Mouse (Mus musculus) central nervous system, embryonic 14 days (tissue): ENCODE data around the gene Gm3029. TPM values are rescaled to one million over a fixed set of nuclear protein-coding genes. Genes with fewer than 3 reads are reported as not detected.

Experiments
- polyA plus RNA-seq: library from polyadenylated mRNA; depleted of rRNA; stranded (reverse); fragments of >200 nt; gene quantifications from 2 replicates; pipeline ENCODE4 v1.2.3, GENCODE M21; 2012; rRNA removed

The Gm3029 gene
- not detected in 2 replicates for polyA plus RNA-seq

GRCm38 (mm10) chr14:3931456-3931855 is at the start of gene Gm3029:
Gm3029 (plus strand) TSS chr14:3931756.

GRCm38 (mm10) chr14:3883872-3884271 is 47.7 kb upstream of the Gm3029 start, which contains the start of gene Gm2916:
Gm2916 (plus strand) TSS chr14:3884172.

GRCm38 (mm10) chr14:3963247-3963646 is 31.7 kb downstream of the Gm3029 start, which contains the start of gene Gm3095:
Gm3095 (plus strand) TSS chr14:3963547.

Other genes starting within 250 kb of the Gm3029 start
- gene Gm3043, start 243.0 kb upstream of the Gm3029 start, polyA plus RNA-seq, result not detected in 2 replicates
- gene Gm3002, start 121.7 kb upstream of the Gm3029 start, polyA plus RNA-seq, result 5.3 and 6.8 TPM in 2 replicates
- not detected in 2 replicates for gene Gm3033, start 85.5 kb upstream of the Gm3029 start, polyA plus RNA-seq
- 0.06 TPM in 2 replicates for gene Gm2916, start 47.6 kb upstream of the Gm3029 start, polyA plus RNA-seq
- 0.63 and 0.86 TPM in 2 replicates for gene Gm3095, start 31.8 kb downstream of the Gm3029 start, polyA plus RNA-seq
- gene Gm3099, start 66.6 kb downstream of the Gm3029 start, polyA plus RNA-seq, result not detected in 2 replicates
- 3.6 and 3.9 TPM in 2 replicates for gene Gm5796, start 92.2 kb downstream of the Gm3029 start, polyA plus RNA-seq
- not detected in 2 replicates for gene Gm3115, start 152.4 kb downstream of the Gm3029 start, polyA plus RNA-seq
- 5.1 and 6.7 TPM in 2 replicates for gene Gm8108, start 178.8 kb downstream of the Gm3029 start, polyA plus RNA-seq
- 0.04 TPM in 1 of 2 replicates, not detected in the other for gene Gm3127, start 233.3 kb downstream of the Gm3029 start, polyA plus RNA-seq